31 mouse cellular contexts compared by ENCODE assay signal in genomic region chr4:141086862-141087261, GRCm38 (mm10). TPM values are rescaled to one million over a fixed set of nuclear protein-coding genes. Genes with fewer than 3 reads are reported as not detected.
A peak's percentile ranks its signal among the peaks of the same experiment; 100 is the strongest.
DNase-seq lines count a peak whose midpoint lies in the region; ATAC-seq and TF ChIP-seq lines count a peak whose summit lies in the region.
"Had no signal": no experiment of that assay in that cellular context is flagged by ENCODE, and none has a peak within 500 bp of the region (broad histone marks: within the 10 kb centered on the region; RNA-seq: fewer than 3 reads in every experiment).

No protein-coding gene starts in this region.

- H3K4me1 ChIP-seq in heart, embryonic 11.5 days (ENCODE audit: control insufficient read depth, insufficient read depth, low read length), result no peaks in the 10 kb centered on the region
- H3K4me1 ChIP-seq in heart, adult 2 months (ENCODE audit: control insufficient read depth, insufficient read depth, low read length), result no peaks in the 10 kb centered on the region
- no peaks in the 10 kb centered on the region for H3K4me1 ChIP-seq in intestine, embryonic 16.5 days (ENCODE audit: control insufficient read depth, insufficient read depth, low read length)
- H3K4me1 ChIP-seq in liver, embryonic 13.5 days (replicated peaks), result peaks cover 22% of the 10 kb centered on the region
- H3K4me1 ChIP-seq: embryonic facial prominence, embryonic 15.5 days; forebrain, embryonic 13.5 days; midbrain, embryonic 15.5 days; neural tube, embryonic 15.5 days had no signal

- no peak for TF ChIP-seq POLR2A in heart, adult 2 months (IDR thresholded peaks at IDR 0.05; ENCODE audit: insufficient read depth, low read depth, low read length)

- H3K27ac ChIP-seq in heart, embryonic 11.5 days (ENCODE audit: low read depth, low read length), result no peak overlapping the region
- no peak overlapping the region for H3K27ac ChIP-seq in heart, adult 2 months
- H3K27ac ChIP-seq in intestine, embryonic 16.5 days (ENCODE audit: low read length), result no peak overlapping the region
- H3K27ac ChIP-seq in liver, embryonic 13.5 days, result no peak overlapping the region
- H3K27ac ChIP-seq: embryonic facial prominence, embryonic 10.5 days; embryonic facial prominence, embryonic 15.5 days; forebrain, embryonic 13.5 days; gastrocnemius, adult 2 months; hindbrain, embryonic 14.5 days; kidney, postnatal 0 days; lung, embryonic 15.5 days; midbrain, embryonic 10.5 days; midbrain, embryonic 15.5 days; neural tube, embryonic 15.5 days had no signal

- no peak for TF ChIP-seq CTCF in heart, adult 2 months (IDR thresholded peaks at IDR 0.05)

- H3K9ac ChIP-seq in heart, embryonic 11.5 days (ENCODE audit: low read depth, low read length), result no peak overlapping the region
- H3K9ac ChIP-seq in heart, adult 2 months (ENCODE audit: low read depth, low read length), result no peak overlapping the region
- H3K9ac ChIP-seq in intestine, embryonic 16.5 days (ENCODE audit: low read depth, low read length), result no peak overlapping the region
- H3K9ac ChIP-seq in liver, embryonic 13.5 days, result no peak overlapping the region
- H3K9ac ChIP-seq: embryonic facial prominence, embryonic 15.5 days; forebrain, embryonic 13.5 days; hindbrain, embryonic 14.5 days; lung, embryonic 15.5 days; midbrain, embryonic 15.5 days; neural tube, embryonic 15.5 days had no signal

- H3K36me3 ChIP-seq in heart, embryonic 11.5 days (ENCODE audit: control insufficient read depth, insufficient read depth, low read length), result no peaks in the 10 kb centered on the region
- H3K36me3 ChIP-seq in heart, adult 2 months (ENCODE audit: control insufficient read depth, insufficient read depth, low read length), result no peaks in the 10 kb centered on the region
- no peaks in the 10 kb centered on the region for H3K36me3 ChIP-seq in intestine, embryonic 16.5 days (ENCODE audit: control insufficient read depth, insufficient read depth, low read length)
- no peaks in the 10 kb centered on the region for H3K36me3 ChIP-seq in liver, embryonic 13.5 days
- H3K36me3 ChIP-seq: embryonic facial prominence, embryonic 10.5 days; embryonic facial prominence, embryonic 15.5 days; lung, embryonic 15.5 days; midbrain, embryonic 10.5 days; midbrain, embryonic 15.5 days; neural tube, embryonic 15.5 days had no signal

- H3K27me3 ChIP-seq in heart, embryonic 11.5 days (ENCODE audit: control insufficient read depth, insufficient read depth, low read length), result no peaks in the 10 kb centered on the region
- no peaks in the 10 kb centered on the region for H3K27me3 ChIP-seq in heart, adult 2 months (ENCODE audit: control insufficient read depth, insufficient read depth, low read length)
- H3K27me3 ChIP-seq in intestine, embryonic 16.5 days (replicated peaks; ENCODE audit: control insufficient read depth, insufficient read depth, low read length), result no peaks in the 10 kb centered on the region
- no peaks in the 10 kb centered on the region for H3K27me3 ChIP-seq in liver, embryonic 13.5 days
- H3K27me3 ChIP-seq: embryonic facial prominence, embryonic 15.5 days; forebrain, embryonic 13.5 days; lung, embryonic 15.5 days; midbrain, embryonic 15.5 days; neural tube, embryonic 15.5 days had no signal

- no peaks in the 10 kb centered on the region for H3K79me2 ChIP-seq in heart, adult 2 months (replicated peaks; ENCODE audit: control insufficient read depth, insufficient read depth, low read length)

- no peak for TF ChIP-seq EP300 in heart, adult 2 months (IDR thresholded peaks at IDR 0.05; ENCODE audit: insufficient read depth, low read depth, low read length)

- H3K4me2 ChIP-seq in heart, embryonic 11.5 days, result no peak overlapping the region
- no peak overlapping the region for H3K4me2 ChIP-seq in intestine, embryonic 16.5 days (ENCODE audit: low read depth, low read length)
- peak overlapping the region; percentile 11; the same call in 1 of the 2 replicates for H3K4me2 ChIP-seq in liver, embryonic 13.5 days
- H3K4me2 ChIP-seq: embryonic facial prominence, embryonic 15.5 days; forebrain, embryonic 13.5 days; hindbrain, embryonic 14.5 days; lung, embryonic 15.5 days; midbrain, embryonic 15.5 days; neural tube, embryonic 15.5 days had no signal

- no peaks in the 10 kb centered on the region for H3K9me3 ChIP-seq in heart, embryonic 11.5 days (replicated peaks; ENCODE audit: control insufficient read depth, low read length)
- H3K9me3 ChIP-seq in intestine, embryonic 16.5 days (ENCODE audit: control insufficient read depth, low read length), result 0 out of 2 replicates have a peak, but pooled peaks cover 6% of the 10 kb centered on the region
- no peaks in the 10 kb centered on the region for H3K9me3 ChIP-seq in liver, embryonic 13.5 days (replicated peaks)
- H3K9me3 ChIP-seq: embryonic facial prominence, embryonic 10.5 days; embryonic facial prominence, embryonic 15.5 days; forebrain, embryonic 13.5 days; lung, embryonic 15.5 days; midbrain, embryonic 10.5 days; midbrain, embryonic 15.5 days; neural tube, embryonic 15.5 days had no signal

- 0 out of 2 replicates have a peak, but pooled peaks have one; percentile 37 for ATAC-seq in heart, embryonic 11.5 days (replicated peaks; ENCODE audit: insufficient number of reproducible peaks, low FRiP score, low TSS enrichment)
- 0 out of 2 replicates have a peak, but pooled peaks have one; percentile 33 for ATAC-seq in intestine, embryonic 16.5 days
- peak; percentile 89 for ATAC-seq in liver, embryonic 13.5 days (ENCODE audit: low read depth)
- ATAC-seq: activated CD4-positive, CD25-positive, alpha-beta regulatory T cell, adult 4 months; forebrain, embryonic 13.5 days; midbrain, embryonic 15.5 days had no signal

- 53% methylated on average over 10 of the region's 10 CpGs for WGBS in heart, embryonic 11.5 days (ENCODE audit: insufficient replicate concordance)
- 53% methylated on average over 10 of the region's 10 CpGs for WGBS in heart, adult 2 months
- 66% methylated on average over 10 of the region's 10 CpGs for WGBS in intestine, embryonic 16.5 days
- 39% methylated on average over 10 of the region's 10 CpGs for WGBS in liver, embryonic 13.5 days (ENCODE audit: insufficient replicate concordance)

- H3K4me3 ChIP-seq in heart, embryonic 11.5 days (ENCODE audit: low read depth, low read length), result no peak overlapping the region
- no peak overlapping the region for H3K4me3 ChIP-seq in heart, adult 2 months
- H3K4me3 ChIP-seq in intestine, embryonic 16.5 days (ENCODE audit: low read length), result no peak overlapping the region
- no peak overlapping the region for H3K4me3 ChIP-seq in liver, embryonic 13.5 days (replicated peaks)
- H3K4me3 ChIP-seq: embryonic facial prominence, embryonic 10.5 days; embryonic facial prominence, embryonic 15.5 days; forebrain, embryonic 13.5 days; gastrocnemius, adult 2 months; lung, embryonic 15.5 days; midbrain, embryonic 10.5 days; midbrain, embryonic 15.5 days; neural tube, embryonic 15.5 days had no signal

- intact Hi-C loops in heart, adult 2 months (cut with DNase I), result no loop called here
- intact Hi-C loops in heart, postnatal 10 days (cut with DNase I), result no loop called here

- no peak for DNase-seq in heart, adult 2 months
- no peak for DNase-seq in liver, embryonic 13.5 days
- DNase-seq in yolk sac, embryonic 10.5 days (ENCODE audit: low spot score), result peak; percentile 58
- no peak for DNase-seq in heart, postnatal 10 days
- no peak for DNase-seq in kidney, postnatal 10 days
- DNase-seq: adrenal gland, adult 2 months; cerebellum, adult 8-10 months; cerebellum, postnatal 25 days; gastrocnemius, adult 2 months; kidney, adult 8-10 months; layer of hippocampus, postnatal 36 days; left cerebral cortex, postnatal 4 days; right cerebral cortex, postnatal 25 days had no signal

RNA-seq across cellular contexts. Expression of gene Spata21, which starts 1.3 kb away (rescaled TPM):
- polyA plus RNA-seq in heart, embryonic 11.5 days (2014; fragmentation: Nextera tagmentation; extraction: Ambion mirVana), result 0.64 TPM in 1 of 2 replicates, not detected in the other
- not detected for total RNA-seq in heart, adult 2 months (2021)
- 0.16 and 0.20 TPM in 2 replicates for polyA plus RNA-seq in heart, adult 2 months (2012; rRNA removed)
- 0.22 TPM in 1 of 2 replicates, not detected in the other for polyA plus RNA-seq in intestine, embryonic 16.5 days (2015; fragmentation: Nextera tagmentation; extraction: Ambion mirVana)
- polyA plus RNA-seq in liver, embryonic 13.5 days (2015; fragmentation: Nextera tagmentation; extraction: Ambion mirVana), result 0.13 TPM in 1 of 2 replicates, not detected in the other
- total RNA-seq in heart, postnatal 10 days (2021), result not detected
- total RNA-seq: adrenal gland, adult 2 months; CH12.LX; gastrocnemius, adult 2 months; heart, adult 8-10 months; hematopoietic stem cell, adult 5-6 weeks; layer of hippocampus, postnatal 36 days; megakaryocyte progenitor cell, adult 5-6 weeks had no signal
- polyA plus RNA-seq: adrenal gland, adult 2 months; C2C12; large intestine, adult 2 months had no signal

RNA-seq across cellular contexts. Expression of gene Necap2, which starts 8.7 kb away (rescaled TPM):
- 34.4 and 41.9 TPM in 2 replicates for polyA plus RNA-seq in heart, embryonic 11.5 days (2014; fragmentation: Nextera tagmentation; extraction: Ambion mirVana)
- 10 to 100 TPM; 13.9 to 14.9 TPM for total RNA-seq in heart, adult 2 months (2021)
- polyA plus RNA-seq in heart, adult 2 months (2012; rRNA removed), result 21.2 and 24.5 TPM in 2 replicates
- 79.6 and 82.0 TPM in 2 replicates for polyA plus RNA-seq in intestine, embryonic 16.5 days (2015; fragmentation: Nextera tagmentation; extraction: Ambion mirVana)
- 119 TPM in 2 replicates for polyA plus RNA-seq in liver, embryonic 13.5 days (2015; fragmentation: Nextera tagmentation; extraction: Ambion mirVana)
- total RNA-seq in heart, postnatal 10 days (2021), result 10 to 100 TPM; 33.3 to 34.3 TPM

RNA-seq across cellular contexts. Expression of gene Crocc, which starts 26.5 kb away (rescaled TPM):
- 4.5 and 4.7 TPM in 2 replicates for polyA plus RNA-seq in heart, embryonic 11.5 days (2014; fragmentation: Nextera tagmentation; extraction: Ambion mirVana)
- 1 to 10 TPM; 4.6 to 4.9 TPM for total RNA-seq in heart, adult 2 months (2021)
- polyA plus RNA-seq in heart, adult 2 months (2012; rRNA removed), result 5.1 and 8.1 TPM in 2 replicates
- 2.2 and 3.5 TPM in 2 replicates for polyA plus RNA-seq in intestine, embryonic 16.5 days (2015; fragmentation: Nextera tagmentation; extraction: Ambion mirVana)
- polyA plus RNA-seq in liver, embryonic 13.5 days (2015; fragmentation: Nextera tagmentation; extraction: Ambion mirVana), result 0.48 and 0.59 TPM in 2 replicates
- total RNA-seq in heart, postnatal 10 days (2021), result 1 to 10 TPM; 7.0 to 7.4 TPM

RNA-seq across cellular contexts. Expression of gene Szrd1, which starts 52.7 kb away (rescaled TPM):
- polyA plus RNA-seq in heart, embryonic 11.5 days (2014; fragmentation: Nextera tagmentation; extraction: Ambion mirVana), result 23.6 and 25.7 TPM in 2 replicates
- 100 to 1,000 TPM in 1 of 2 experiments, 10 to 100 TPM in 1; 90.0 to 106 TPM for total RNA-seq in heart, adult 2 months (2021)
- 32.1 and 33.1 TPM in 2 replicates for polyA plus RNA-seq in heart, adult 2 months (2012; rRNA removed)
- 44.4 and 46.4 TPM in 2 replicates for polyA plus RNA-seq in intestine, embryonic 16.5 days (2015; fragmentation: Nextera tagmentation; extraction: Ambion mirVana)
- 21.2 and 22.5 TPM in 2 replicates for polyA plus RNA-seq in liver, embryonic 13.5 days (2015; fragmentation: Nextera tagmentation; extraction: Ambion mirVana)
- total RNA-seq in heart, postnatal 10 days (2021), result 100 to 1,000 TPM in 1 of 2 experiments, 10 to 100 TPM in 1; 92.4 to 108 TPM

Comparison
In these comparisons a context has a peak if more than half of its experiments do, and no peak if none do; other contexts are left out.
1. ATAC-seq: peak in every context shown above with its lines; median percentile 89 in liver, embryonic 13.5 days; 37 in heart, embryonic 11.5 days; 33 in intestine, embryonic 16.5 days.